Mouse (Mus musculus): Measurements from ENCODE around the gene Kif4. TPM values are rescaled to one million over a fixed set of nuclear protein-coding genes. Genes with fewer than 3 reads are reported as not detected.

Gene Kif4
- total and polyA plus RNA-seq, 3 experiments: 24.0 to 34.6 (median 29.5) TPM

DNA sequence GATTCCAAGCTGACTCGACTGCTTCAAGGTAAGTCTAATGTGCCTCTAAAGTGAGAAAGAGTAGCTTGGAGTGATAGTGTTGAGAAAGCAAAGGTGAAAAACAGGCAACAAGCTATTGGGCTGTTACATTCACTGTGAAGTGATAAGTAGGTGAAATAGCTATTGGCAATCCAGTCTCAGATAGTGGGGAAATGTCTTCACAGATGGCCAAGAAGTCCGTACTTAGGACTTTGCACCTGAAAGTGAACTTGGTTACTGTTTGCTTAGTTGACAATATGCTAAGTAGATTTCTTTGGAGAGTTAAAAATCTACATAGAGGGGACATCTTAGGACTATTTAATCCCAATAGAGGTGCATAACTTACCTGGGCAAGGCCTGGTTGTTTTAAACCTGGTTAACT is 39.3 kb downstream of the Kif4 start:
- H3K9me3 ChIP-seq (replicated peaks; ENCODE audit: low read length): no peaks in the 10 kb centered on the region
- H3K27me3 ChIP-seq (replicated peaks): no peaks in the 10 kb centered on the region
- H3K9ac ChIP-seq (ENCODE audit: insufficient read depth, low read depth): no peak overlapping the region
- peaks cover 12 to 29% of the 10 kb centered on the region in 2 experiments for H3K36me3 ChIP-seq (replicated peaks in 1 of 2; ENCODE audit: control insufficient read depth in 1 of 2, insufficient read depth in 1 of 2, low read length in 1 of 2)
- TF ChIP-seq TCF12 (IDR thresholded peaks at IDR 0.05; ENCODE audit: low read depth, low read length): no peak
- no peak for TF ChIP-seq UBTF (IDR thresholded peaks at IDR 0.05; ENCODE audit: low read depth, low read length)
- no peak for TF ChIP-seq ZMIZ1 (IDR thresholded peaks at IDR 0.05; ENCODE audit: low read depth, low read length)
- TF ChIP-seq TBP (conservative IDR thresholded peaks at IDR 0.05; ENCODE audit: low read depth, low read length): no peak
- TF ChIP-seq RCOR1 (conservative IDR thresholded peaks at IDR 0.05; ENCODE audit: low read depth, low read length): no peak
- no peak for TF ChIP-seq MEF2A (IDR thresholded peaks at IDR 0.05; ENCODE audit: borderline replicate concordance, low read depth, low read length)
- TF ChIP-seq USF1 (IDR thresholded peaks at IDR 0.05; ENCODE audit: low read depth, low read length): no peak
- TF ChIP-seq IRF4 (IDR thresholded peaks at IDR 0.05; ENCODE audit: low read depth, low read length): no peak
- no peak for TF ChIP-seq ZC3H11A (IDR thresholded peaks at IDR 0.05; ENCODE audit: low read depth, low read length)
- no peaks in the 10 kb centered on the region for H3K4me1 ChIP-seq (ENCODE audit: control insufficient read depth in 1 of 2, insufficient read depth in 2 of 2)
- in situ Hi-C loops (cut with MboI; ENCODE audit: low pct_ligation_motif_present, low pct_unique_long_range_greater_than_20kb, low sequenced_read_pairs): no loop called here
- no peak overlapping the region for H3K4me2 ChIP-seq (ENCODE audit: insufficient read depth, low read depth, poor library complexity, severe bottlenecking)
- DNase-seq (ENCODE audit: extremely low read depth): no peak
- H3K27ac ChIP-seq (ENCODE audit: insufficient read depth, low read depth): no peak overlapping the region
- dilution Hi-C loops (cut with MboI; ENCODE audit: extremely low pct_ligation_motif_present, extremely low pct_unique_long_range_greater_than_20kb, low sequenced_read_pairs): no loop called here
- no peaks in the 10 kb centered on the region for H3K79me2 ChIP-seq (replicated peaks; ENCODE audit: control insufficient read depth, extremely low read depth, insufficient read depth, poor library complexity, severe bottlenecking)
- H3K4me3 ChIP-seq (replicated peaks in 1 of 3; ENCODE audit: low read depth in 2 of 3, low read length in 2 of 3, poor library complexity in 1 of 3): no peak overlapping the region

DNA sequence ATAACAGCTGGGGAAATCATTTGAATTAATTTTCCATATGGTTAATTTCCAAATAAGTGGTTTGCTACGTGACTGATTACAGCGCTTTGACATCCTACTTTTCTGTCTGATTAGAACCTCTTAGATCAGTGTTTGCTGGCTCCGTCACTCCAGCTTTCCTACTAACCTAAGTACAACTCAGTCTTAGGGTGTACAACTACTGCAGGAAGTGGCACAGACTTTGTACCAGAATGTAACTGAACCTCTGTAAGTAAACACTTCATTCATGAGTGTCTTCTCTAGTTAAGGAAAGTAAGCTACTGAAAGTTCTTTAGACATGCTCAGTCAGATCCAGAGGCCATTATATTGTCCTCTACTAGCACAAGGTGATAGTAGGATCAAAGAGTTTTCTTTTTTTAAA is 52.7 kb downstream of the Kif4 start:
- H3K27ac ChIP-seq (ENCODE audit: insufficient read depth, low read depth): no peak overlapping the region
- H3K36me3 ChIP-seq (replicated peaks in 1 of 2; ENCODE audit: control insufficient read depth in 1 of 2, insufficient read depth in 1 of 2, low read length in 1 of 2): peaks cover 3 to 34% of the 10 kb centered on the region in 2 experiments
- H3K4me3 ChIP-seq (replicated peaks in 1 of 3; ENCODE audit: low read depth in 2 of 3, low read length in 2 of 3, poor library complexity in 1 of 3): no peak overlapping the region
- dilution Hi-C loops (cut with MboI; ENCODE audit: extremely low pct_ligation_motif_present, extremely low pct_unique_long_range_greater_than_20kb, low sequenced_read_pairs): no loop called here
- H3K4me2 ChIP-seq (ENCODE audit: insufficient read depth, low read depth, poor library complexity, severe bottlenecking): no peak overlapping the region
- no peak overlapping the region for H3K9ac ChIP-seq (ENCODE audit: insufficient read depth, low read depth)
- no peaks in the 10 kb centered on the region for H3K79me2 ChIP-seq (replicated peaks; ENCODE audit: control insufficient read depth, extremely low read depth, insufficient read depth, poor library complexity, severe bottlenecking)
- in situ Hi-C loops (cut with MboI; ENCODE audit: low pct_ligation_motif_present, low pct_unique_long_range_greater_than_20kb, low sequenced_read_pairs): no loop called here
- peak; percentile 1 for DNase-seq (ENCODE audit: extremely low read depth)
- no peaks in the 10 kb centered on the region for H3K27me3 ChIP-seq (replicated peaks)
- TF ChIP-seq CTCF (conservative IDR thresholded peaks at IDR 0.05 in 1 of 2, IDR thresholded peaks at IDR 0.05 in 1 of 2; ENCODE audit: low read depth in 2 of 2, low read length in 2 of 2): no peak
- TF ChIP-seq TBP (conservative IDR thresholded peaks at IDR 0.05; ENCODE audit: low read depth, low read length): no peak
- no peak for TF ChIP-seq MYC (IDR thresholded peaks at IDR 0.05; ENCODE audit: low read depth, low read length)
- no peak for TF ChIP-seq MAFK (IDR thresholded peaks at IDR 0.05; ENCODE audit: insufficient replicate concordance, low read length)
- no peak for TF ChIP-seq CHD2 (IDR thresholded peaks at IDR 0.05; ENCODE audit: low read length)
- TF ChIP-seq ZMIZ1 (IDR thresholded peaks at IDR 0.05; ENCODE audit: low read depth, low read length): no peak
- TF ChIP-seq USF1 (IDR thresholded peaks at IDR 0.05; ENCODE audit: low read depth, low read length): no peak
- no peak for TF ChIP-seq NRF1 (IDR thresholded peaks at IDR 0.05; ENCODE audit: low read depth, low read length)
- no peak for TF ChIP-seq JUN (IDR thresholded peaks at IDR 0.05; ENCODE audit: insufficient read depth, low read depth, low read length)
- peaks cover 0 to 11% of the 10 kb centered on the region in 2 experiments; a peak in 2 of 4 replicates for H3K4me1 ChIP-seq (ENCODE audit: control insufficient read depth in 1 of 2, insufficient read depth in 2 of 2)
- no peaks in the 10 kb centered on the region for H3K9me3 ChIP-seq (replicated peaks; ENCODE audit: low read length)

Measured in CH12.LX (cell line).